ENCODE assay signal across 12 mouse cellular contexts in genomic region chr2:103696177-103696576, GRCm38 (mm10).
DNase-seq lines count a peak whose midpoint lies in the region; ATAC-seq lines count a peak whose summit lies in the region.
"Had no signal": no experiment of that assay in that cellular context is flagged by ENCODE, and none has a peak within 500 bp of the region (broad histone marks: within the 10 kb centered on the region; RNA-seq: fewer than 3 reads in every experiment).

No protein-coding gene starts in this region.

- H3K9ac ChIP-seq in heart, embryonic 12.5 days: no peak overlapping the region
- H3K9ac ChIP-seq: embryonic facial prominence, embryonic 12.5 days; liver, embryonic 14.5 days; neural tube, embryonic 12.5 days had no signal

- H3K4me1 ChIP-seq in heart, embryonic 12.5 days (replicated peaks): peaks cover 14% of the 10 kb centered on the region
- H3K4me1 ChIP-seq: neural tube, embryonic 12.5 days had no signal

- no peak for ATAC-seq in heart, embryonic 12.5 days (ENCODE audit: insufficient number of reproducible peaks, low FRiP score)
- no peak for ATAC-seq in erythroid progenitor cell, adult 5-6 weeks (replicated peaks; ENCODE audit: low FRiP score, poor library complexity, severe bottlenecking)

- no peaks in the 10 kb centered on the region for H3K9me3 ChIP-seq in heart, embryonic 12.5 days (replicated peaks)
- H3K9me3 ChIP-seq: embryonic facial prominence, embryonic 12.5 days; hindbrain, embryonic 10.5 days; neural tube, embryonic 12.5 days had no signal

- peaks cover 3% of the 10 kb centered on the region for H3K36me3 ChIP-seq in heart, embryonic 12.5 days
- H3K36me3 ChIP-seq: embryonic facial prominence, embryonic 12.5 days; hindbrain, embryonic 10.5 days; neural tube, embryonic 12.5 days had no signal

- H3K4me2 ChIP-seq in heart, embryonic 12.5 days: no peak overlapping the region
- H3K4me2 ChIP-seq: embryonic facial prominence, embryonic 12.5 days; neural tube, embryonic 12.5 days had no signal

- H3K4me3 ChIP-seq in heart, embryonic 12.5 days: no peak overlapping the region
- H3K4me3 ChIP-seq: embryonic facial prominence, embryonic 12.5 days; hindbrain, embryonic 10.5 days; neural tube, embryonic 12.5 days had no signal

- DNase-seq in heart, adult 11 months: peak; percentile 94
- peak; percentile 46 for DNase-seq in brain, adult 2 months (ENCODE audit: low read depth, low spot score)
- peak; percentile 64 for DNase-seq in kidney, postnatal 10 days
- DNase-seq in lung, postnatal 36 days: peak; percentile 79
- no peak for DNase-seq in retina, postnatal 1 day
- no peak for DNase-seq in embryo, embryonic 10 days (ENCODE audit: low spot score)

- 67% methylated on average over 3 of the region's 3 CpGs for WGBS in heart, embryonic 12.5 days

- H3K27ac ChIP-seq in heart, embryonic 12.5 days (ENCODE audit: poor library complexity, severe bottlenecking): no peak overlapping the region
- H3K27ac ChIP-seq: hindbrain, embryonic 10.5 days; liver, embryonic 14.5 days; neural tube, embryonic 12.5 days had no signal

- no peaks in the 10 kb centered on the region for H3K27me3 ChIP-seq in heart, embryonic 12.5 days (replicated peaks)
- H3K27me3 ChIP-seq: embryonic facial prominence, embryonic 12.5 days; neural tube, embryonic 12.5 days had no signal

Comparison
In these comparisons a context has a peak if more than half of its experiments do, and no peak if none do; other contexts are left out.
1. DNase-seq: peak in heart, adult 11 months (single experiment), brain, adult 2 months (single experiment), kidney, postnatal 10 days (single experiment) and lung, postnatal 36 days (single experiment); none in retina, postnatal 1 day (single experiment) and embryo, embryonic 10 days (single experiment).